Mouse (Mus musculus) heart, embryonic 15.5 days (tissue): ENCODE measurements at regions not wholly inside any gene's neighbourhood (a gene's known extent, or its start where the extent isn't known, plus 50 kb on each side); places are given as distances from the start of the nearest gene placed in this dataset.

Experiments used
- ATAC-seq: fragments of 200-750 bp; cut with Nextera tagmentation; replicated peaks from 2 replicates; pipeline ENCODE4 v1.8.0; 2017; ENCODE audit warnings: low read depth, moderate TSS enrichment; ENCODE audit not compliant: insufficient number of reproducible peaks, insufficient read depth, low FRiP score
- H3K27ac ChIP-seq: fragments of 300-500 bp; sonication (generic); 2 replicates; pipeline ENCODE4 v1.5.1; 2015; ENCODE audit warnings: mild to moderate bottlenecking, inconsistent platforms
- H3K27me3 ChIP-seq: fragments of 300-500 bp; sonication (generic); 2 replicates; pipeline ENCODE4 v1.6.1; 2015; ENCODE audit warnings: inconsistent platforms
- H3K36me3 ChIP-seq: fragments of 300-500 bp; sonication (generic); 2 replicates; pipeline ENCODE4 v1.6.1; 2015; ENCODE audit warnings: mild to moderate bottlenecking, inconsistent platforms
- H3K4me1 ChIP-seq: fragments of 300-500 bp; sonication (generic); replicated peaks from 2 replicates; pipeline ENCODE4 v1.6.1; 2015; ENCODE audit warnings: inconsistent platforms
- H3K4me2 ChIP-seq: fragments of 300-500 bp; sonication (generic); 2 replicates; pipeline ENCODE4 v1.6.1; 2015; ENCODE audit warnings: inconsistent platforms, mild to moderate bottlenecking, moderate library complexity
- H3K4me3 ChIP-seq: fragments of 300-500 bp; sonication (generic); 2 replicates; pipeline ENCODE4 v1.5.1; 2015; ENCODE audit warnings: mild to moderate bottlenecking, inconsistent platforms
- H3K9ac ChIP-seq: fragments of 300-500 bp; sonication (generic); 2 replicates; pipeline ENCODE4 v1.6.1; 2015; ENCODE audit warnings: mild to moderate bottlenecking, inconsistent platforms
- H3K9me3 ChIP-seq: fragments of 300-500 bp; sonication (generic); replicated peaks from 2 replicates; pipeline ENCODE4 v1.6.1; 2016; ENCODE audit warnings: inconsistent platforms
- WGBS: fragments of 180-500 bp; shearing (Covaris S2); methylation state at CpG from one replicate; pipeline ENCODE4 v1.1.7; 2015; ENCODE audit warnings: mixed read lengths; 5-methylcytosine and 5-hydroxymethylcytosine counted together

DNA sequence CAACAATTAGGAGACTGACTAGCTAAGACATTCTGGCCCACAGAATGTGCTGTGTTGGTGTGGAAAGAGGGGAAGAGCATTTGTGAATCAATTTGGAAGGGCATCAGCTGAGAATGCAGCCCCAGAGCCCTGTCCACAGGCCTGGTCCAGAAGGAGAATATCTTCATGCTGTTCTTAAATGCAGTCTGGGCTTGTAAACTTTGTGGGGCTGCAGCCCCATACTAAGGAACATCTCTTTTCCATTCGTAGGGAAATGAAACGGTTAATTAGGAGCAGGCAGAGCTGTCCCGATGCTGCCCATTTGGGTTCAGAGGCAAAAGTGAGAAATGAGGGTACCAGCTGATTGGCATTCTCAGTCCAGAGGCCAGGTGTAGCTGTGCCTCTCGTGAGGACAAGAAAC is 304.0 kb downstream of the Maf start:
- WGBS: 66% methylated on average over 4 of the region's 4 CpGs
- no peak overlapping the region for H3K4me2 ChIP-seq

GRCm38 (mm10) chr8:115402471-115403197 is 305.0 kb downstream of the Maf start:
- H3K27ac ChIP-seq: no peak overlapping the region
- no peak overlapping the region for H3K4me2 ChIP-seq
- peaks cover 3% of the 10 kb centered on the region; the same call in 1 of the 2 replicates for H3K27me3 ChIP-seq
- 60% methylated on average over 10 of the region's 10 CpGs for WGBS
- H3K36me3 ChIP-seq: no peaks in the 10 kb centered on the region
- ATAC-seq: no peak
- no peaks in the 10 kb centered on the region for H3K4me1 ChIP-seq
- no peak overlapping the region for H3K9ac ChIP-seq
- H3K4me3 ChIP-seq: no peak overlapping the region
- H3K9me3 ChIP-seq: no peaks in the 10 kb centered on the region

More for the DNA sequence above, 304.0 kb downstream of the Maf start:
- Histone ChIP-seq H3K4me3 (no peak overlapping the region), H3K27ac (no peak overlapping the region), H3K27me3 (peaks cover 3% of the 10 kb centered on the region; the same call in 1 of the 2 replicates), H3K9ac (no peak overlapping the region), H3K36me3 (no peaks in the 10 kb centered on the region), H3K9me3 (no peaks in the 10 kb centered on the region), H3K4me1 (no peaks in the 10 kb centered on the region)
- ATAC-seq: no peak
